Mouse (Mus musculus) hindbrain, embryonic 12.5 days (tissue): ENCODE data around the gene U2af1l4. TPM values are rescaled to one million over a fixed set of nuclear protein-coding genes. Genes with fewer than 3 reads are reported as not detected.

Experiments used
- ATAC-seq: fragments of 200-750 bp; cut with Nextera tagmentation; 2 replicates; pipeline ENCODE4 v1.8.0; 2017; ENCODE audit warnings: moderate TSS enrichment; ENCODE audit not compliant: low FRiP score
- H3K27ac ChIP-seq: fragments of 300-500 bp; sonication (generic); 2 replicates; pipeline ENCODE4 v1.5.1; 2016; ENCODE audit warnings: mild to moderate bottlenecking
- H3K27me3 ChIP-seq: fragments of 300-500 bp; sonication (generic); 2 replicates; pipeline ENCODE4 v1.6.1; 2016; ENCODE audit warnings: mild to moderate bottlenecking
- H3K36me3 ChIP-seq: fragments of 300-500 bp; sonication (generic); 2 replicates; pipeline ENCODE4 v1.6.1; 2016; ENCODE audit warnings: mild to moderate bottlenecking
- H3K4me1 ChIP-seq: fragments of 300-500 bp; sonication (generic); 2 replicates; pipeline ENCODE4 v1.6.1; 2016
- H3K4me2 ChIP-seq: fragments of 300-500 bp; sonication (generic); replicated peaks from 2 replicates; pipeline ENCODE4 v1.6.1; 2016; ENCODE audit warnings: mild to moderate bottlenecking
- H3K4me3 ChIP-seq: fragments of 300-500 bp; sonication (generic); 2 replicates; pipeline ENCODE4 v1.5.1; 2016; ENCODE audit warnings: mild to moderate bottlenecking
- H3K9ac ChIP-seq: fragments of 300-500 bp; sonication (generic); 2 replicates; pipeline ENCODE4 v1.6.1; 2016; ENCODE audit warnings: mild to moderate bottlenecking, moderate library complexity
- H3K9me3 ChIP-seq: fragments of 300-500 bp; sonication (generic); replicated peaks from 2 replicates; pipeline ENCODE4 v1.6.1; 2016; ENCODE audit warnings: mild to moderate bottlenecking
- WGBS: fragments of 180-500 bp; shearing (Covaris S2); methylation state at CpG from one replicate; pipeline ENCODE4 v1.1.7; 2016; 5-methylcytosine and 5-hydroxymethylcytosine counted together
- polyA plus RNA-seq: library from polyadenylated mRNA; unstranded; fragments of >200 nt; fragmentation: Nextera tagmentation; extraction: Ambion mirVana; gene quantifications from 2 replicates; pipeline ENCODE4 v1.2.1, GENCODE M21; 2016

Gene U2af1l4
- polyA plus RNA-seq, 1 experiment from 2014 or later: 87.5 TPM

- H3K27ac ChIP-seq: no peak overlapping the region
- H3K4me3 ChIP-seq: no peak overlapping the region
- no peak overlapping the region for H3K9ac ChIP-seq
- H3K27me3 ChIP-seq: no peaks in the 10 kb centered on the region; the same call in 1 of the 2 replicates
- no peaks in the 10 kb centered on the region for H3K9me3 ChIP-seq
- ATAC-seq: no peak
- WGBS: 47% methylated on average over 4 of the region's 4 CpGs
- no peak overlapping the region for H3K4me2 ChIP-seq
- peaks cover 3% of the 10 kb centered on the region for H3K36me3 ChIP-seq
- H3K4me1 ChIP-seq: peaks cover 22% of the 10 kb centered on the region
Observed at GRCm38 (mm10) chr7:30591605-30591951, 28.5 kb downstream of the U2af1l4 start.

- Histone ChIP-seq H3K36me3 (no peaks in the 10 kb centered on the region), H3K4me1 (peaks cover 9% of the 10 kb centered on the region), H3K9me3 (no peaks in the 10 kb centered on the region), H3K27ac (no peak overlapping the region), H3K4me3 (no peak overlapping the region), H3K9ac (no peak overlapping the region), H3K27me3 (no peaks in the 10 kb centered on the region; the same call in 1 of the 2 replicates), H3K4me2 (no peak overlapping the region)
- 49% methylated on average over 5 of the region's 5 CpGs for WGBS
- no peak for ATAC-seq
Observed at GRCm38 (mm10) chr7:30592772-30593423, 29.8 kb downstream of the U2af1l4 start.

- no peak for ATAC-seq
- no peaks in the 10 kb centered on the region for H3K9me3 ChIP-seq
- H3K27me3 ChIP-seq: no peaks in the 10 kb centered on the region; the same call in 1 of the 2 replicates
- 74% methylated on average over 10 of the region's 10 CpGs for WGBS
- no peak overlapping the region for H3K27ac ChIP-seq
- no peak overlapping the region for H3K4me3 ChIP-seq
- no peak overlapping the region for H3K4me2 ChIP-seq
- H3K4me1 ChIP-seq: peaks cover 9% of the 10 kb centered on the region
- 0 out of 2 replicates have a peak overlapping the region, but pooled peaks have one; percentile 13 for H3K9ac ChIP-seq
- no peaks in the 10 kb centered on the region for H3K36me3 ChIP-seq
Observed at GRCm38 (mm10) chr7:30593579-30594509, 30.7 kb downstream of the U2af1l4 start.

GRCm38 (mm10) chr7:30594510-30595024 lies 31.5 kb downstream of the U2af1l4 start:
- 68% methylated on average over 4 of the region's 4 CpGs for WGBS
- H3K27me3 ChIP-seq: no peaks in the 10 kb centered on the region; the same call in 1 of the 2 replicates
- H3K27ac ChIP-seq: no peak overlapping the region
- H3K9me3 ChIP-seq: no peaks in the 10 kb centered on the region
- no peaks in the 10 kb centered on the region for H3K36me3 ChIP-seq
- ATAC-seq: no peak
- H3K9ac ChIP-seq: no peak overlapping the region
- peaks cover 9% of the 10 kb centered on the region for H3K4me1 ChIP-seq
- no peak overlapping the region for H3K4me3 ChIP-seq
- no peak overlapping the region for H3K4me2 ChIP-seq

- no peak for ATAC-seq
Observed at GRCm38 (mm10) chr7:30596093-30596492, 33.0 kb downstream of the U2af1l4 start.

GRCm38 (mm10) chr7:30596811-30597210 lies 33.7 kb downstream of the U2af1l4 start:
- peaks cover 14% of the 10 kb centered on the region for H3K4me1 ChIP-seq
- no peak overlapping the region for H3K9ac ChIP-seq
- no peak for ATAC-seq
- no peaks in the 10 kb centered on the region; the same call in 1 of the 2 replicates for H3K27me3 ChIP-seq
- H3K9me3 ChIP-seq: no peaks in the 10 kb centered on the region
- no peak overlapping the region for H3K27ac ChIP-seq
- 83% methylated on average over 5 of the region's 5 CpGs for WGBS
- no peaks in the 10 kb centered on the region for H3K36me3 ChIP-seq
- no peak overlapping the region for H3K4me3 ChIP-seq
- no peak overlapping the region for H3K4me2 ChIP-seq

More at GRCm38 (mm10) chr7:30596093-30596492, 33.0 kb downstream of the U2af1l4 start:
- peaks cover 14% of the 10 kb centered on the region for H3K4me1 ChIP-seq
- no peaks in the 10 kb centered on the region for H3K36me3 ChIP-seq
- H3K27me3 ChIP-seq: no peaks in the 10 kb centered on the region; the same call in 1 of the 2 replicates
- H3K4me2 ChIP-seq: no peak overlapping the region
- H3K9me3 ChIP-seq: no peaks in the 10 kb centered on the region
- H3K27ac ChIP-seq: no peak overlapping the region
- no peak overlapping the region for H3K9ac ChIP-seq
- 80% methylated on average over 5 of the region's 5 CpGs for WGBS
- no peak overlapping the region for H3K4me3 ChIP-seq

GRCm38 (mm10) chr7:30598786-30599185 lies 35.7 kb downstream of the U2af1l4 start, which contains the start of gene Zbtb32:
TSS of gene Zbtb32 (minus strand) at chr7:30598909.
- H3K27me3 ChIP-seq: no peaks in the 10 kb centered on the region; the same call in 1 of the 2 replicates
- ATAC-seq: no peak
- no peaks in the 10 kb centered on the region for H3K9me3 ChIP-seq
- H3K36me3 ChIP-seq: no peaks in the 10 kb centered on the region
- H3K4me3 ChIP-seq: no peak within 1 kb of the TSS; the same call in 1 of the 2 replicates
- no peak within 1 kb of the TSS; the same call in 1 of the 2 replicates for H3K27ac ChIP-seq
- H3K4me2 ChIP-seq: peak within 1 kb of the TSS; percentile 36
- 90% methylated on average over 12 of the region's 12 CpGs for WGBS
- H3K9ac ChIP-seq: no peak within 1 kb of the TSS
- peaks cover 12% of the 10 kb centered on the region for H3K4me1 ChIP-seq

GRCm38 (mm10) chr7:30599933-30600353 lies 36.8 kb downstream of the U2af1l4 start:
- no peak overlapping the region; the same call in 1 of the 2 replicates for H3K4me3 ChIP-seq
- H3K27ac ChIP-seq: 0 out of 2 replicates have a peak overlapping the region, but pooled peaks have one; percentile 13
- H3K36me3 ChIP-seq: no peaks in the 10 kb centered on the region
- peak; percentile 99 for ATAC-seq
- peaks cover 12% of the 10 kb centered on the region for H3K4me1 ChIP-seq
- H3K9ac ChIP-seq: no peak overlapping the region
- H3K27me3 ChIP-seq: no peaks in the 10 kb centered on the region; the same call in 1 of the 2 replicates
- WGBS: 2% methylated on average over 16 of the region's 16 CpGs
- no peaks in the 10 kb centered on the region for H3K9me3 ChIP-seq
- peak overlapping the region; percentile 36 for H3K4me2 ChIP-seq

- Histone ChIP-seq H3K27ac (no peak overlapping the region), H3K9me3 (no peaks in the 10 kb centered on the region), H3K4me1 (peaks cover 12% of the 10 kb centered on the region), H3K4me3 (no peak overlapping the region), H3K4me2 (peak overlapping the region; percentile 36), H3K36me3 (no peaks in the 10 kb centered on the region), H3K27me3 (no peaks in the 10 kb centered on the region), H3K9ac (no peak overlapping the region)
- ATAC-seq: no peak
- WGBS: 80% methylated on average over 7 of the region's 7 CpGs
Observed at GRCm38 (mm10) chr7:30600651-30601050, 37.5 kb downstream of the U2af1l4 start.

GRCm38 (mm10) chr7:30602583-30602982 lies 39.5 kb downstream of the U2af1l4 start:
- H3K9ac ChIP-seq: no peak overlapping the region
- no peak overlapping the region for H3K27ac ChIP-seq
- no peaks in the 10 kb centered on the region for H3K36me3 ChIP-seq
- H3K9me3 ChIP-seq: no peaks in the 10 kb centered on the region
- peaks cover 12% of the 10 kb centered on the region for H3K4me1 ChIP-seq
- H3K4me3 ChIP-seq: no peak overlapping the region
- ATAC-seq: no peak
- no peaks in the 10 kb centered on the region; the same call in 1 of the 2 replicates for H3K27me3 ChIP-seq
- 46% methylated on average over 3 of the region's 3 CpGs for WGBS
- H3K4me2 ChIP-seq: no peak overlapping the region

GRCm38 (mm10) chr7:30604424-30604823 lies 41.3 kb downstream of the U2af1l4 start:
- H3K27me3 ChIP-seq: no peaks in the 10 kb centered on the region; the same call in 1 of the 2 replicates
- H3K27ac ChIP-seq: no peak overlapping the region
- no peak overlapping the region for H3K4me2 ChIP-seq
- H3K9ac ChIP-seq: no peak overlapping the region
- H3K9me3 ChIP-seq: no peaks in the 10 kb centered on the region
- no peak overlapping the region for H3K4me3 ChIP-seq
- H3K4me1 ChIP-seq: peaks cover 12% of the 10 kb centered on the region
- ATAC-seq: no peak
- H3K36me3 ChIP-seq: no peaks in the 10 kb centered on the region
- WGBS: 66% methylated on average over 8 of the region's 8 CpGs

GRCm38 (mm10) chr7:30604944-30605343 lies 41.8 kb downstream of the U2af1l4 start:
- no peak overlapping the region for H3K9ac ChIP-seq
- no peak for ATAC-seq
- H3K36me3 ChIP-seq: no peaks in the 10 kb centered on the region
- H3K9me3 ChIP-seq: no peaks in the 10 kb centered on the region
- no peaks in the 10 kb centered on the region; the same call in 1 of the 2 replicates for H3K27me3 ChIP-seq
- H3K4me1 ChIP-seq: peaks cover 9% of the 10 kb centered on the region
- H3K4me2 ChIP-seq: no peak overlapping the region
- H3K4me3 ChIP-seq: no peak overlapping the region
- WGBS: 86% methylated on average over 8 of the region's 8 CpGs
- H3K27ac ChIP-seq: no peak overlapping the region
